Mouse (Mus musculus): ENCODE results near the gene Srrm2. TPM values are rescaled to one million over a fixed set of nuclear protein-coding genes. Genes with fewer than 3 reads are reported as not detected.
A peak's percentile ranks its signal among the peaks of the same experiment; 100 is the strongest.

Srrm2 gene
- polyA plus RNA-seq, 1 experiment = 487 TPM

GRCm38 (mm10) chr17:23802746-23803365, 12.5 kb downstream of the Srrm2 start:
- H3K27ac ChIP-seq (ENCODE audit: control insufficient read depth, insufficient read depth, low read depth, low read length, poor library complexity) = peak overlapping the region; percentile 98
- peaks cover 1% of the 10 kb centered on the region; the same call in 1 of the 2 replicates for H3K4me1 ChIP-seq (ENCODE audit: control insufficient read depth, insufficient read depth, low read length)
- under 1% methylated on average over 58 of the region's 60 CpGs for WGBS
- no peak; the same call in 1 of the 2 replicates for TF ChIP-seq CTCF (IDR thresholded peaks at IDR 0.05; ENCODE audit: control insufficient read depth, insufficient read depth, low read length)
- peak; percentile 92; the same call in 1 of the 2 replicates for TF ChIP-seq POLR2A (IDR thresholded peaks at IDR 0.05; ENCODE audit: borderline replicate concordance, control insufficient read depth, low read depth, low read length)
- H3K4me3 ChIP-seq (replicated peaks; ENCODE audit: control insufficient read depth, low read depth, low read length) = peak overlapping the region; percentile 64

GRCm38 (mm10) chr17:23803366-23804041, 13.2 kb downstream of the Srrm2 start:
- TF ChIP-seq CTCF (IDR thresholded peaks at IDR 0.05; ENCODE audit: control insufficient read depth, insufficient read depth, low read length) (no peak), POLR2A (IDR thresholded peaks at IDR 0.05; ENCODE audit: borderline replicate concordance, control insufficient read depth, low read depth, low read length) (no peak)
- Histone ChIP-seq H3K4me3 (replicated peaks; ENCODE audit: control insufficient read depth, low read depth, low read length) (peak overlapping the region; percentile 64), H3K4me1 (ENCODE audit: control insufficient read depth, insufficient read depth, low read length) (peaks cover 1% of the 10 kb centered on the region; the same call in 1 of the 2 replicates), H3K27ac (ENCODE audit: control insufficient read depth, insufficient read depth, low read depth, low read length, poor library complexity) (peak overlapping the region; percentile 98)
- WGBS = under 1% methylated on average over 78 of the region's 83 CpGs

- peak overlapping the region; percentile 64 for H3K4me3 ChIP-seq (replicated peaks; ENCODE audit: control insufficient read depth, low read depth, low read length)
- H3K4me1 ChIP-seq (ENCODE audit: control insufficient read depth, insufficient read depth, low read length) = peaks cover 1% of the 10 kb centered on the region; the same call in 1 of the 2 replicates
- 0% methylated on average over 8 of the region's 8 CpGs for WGBS
- TF ChIP-seq POLR2A (IDR thresholded peaks at IDR 0.05; ENCODE audit: borderline replicate concordance, control insufficient read depth, low read depth, low read length) (no peak), CTCF (IDR thresholded peaks at IDR 0.05; ENCODE audit: control insufficient read depth, insufficient read depth, low read length) (no peak)
- H3K27ac ChIP-seq (ENCODE audit: control insufficient read depth, insufficient read depth, low read depth, low read length, poor library complexity) = peak overlapping the region; percentile 36; the same call in 1 of the 2 replicates
Measured at GRCm38 (mm10) chr17:23804426-23805085, 14.2 kb downstream of the Srrm2 start.

GRCm38 (mm10) chr17:23806867-23807266, 16.5 kb downstream of the Srrm2 start:
- 54% methylated on average over 25 of the region's 25 CpGs for WGBS
- H3K27ac ChIP-seq (ENCODE audit: control insufficient read depth, insufficient read depth, low read depth, low read length, poor library complexity) = peak overlapping the region; percentile 20; the same call in 1 of the 2 replicates
- H3K4me3 ChIP-seq (replicated peaks; ENCODE audit: control insufficient read depth, low read depth, low read length) = no peak overlapping the region
- TF ChIP-seq POLR2A (IDR thresholded peaks at IDR 0.05; ENCODE audit: borderline replicate concordance, control insufficient read depth, low read depth, low read length) (peak; percentile 24; the same call in 1 of the 2 replicates), CTCF (IDR thresholded peaks at IDR 0.05; ENCODE audit: control insufficient read depth, insufficient read depth, low read length) (peak; percentile 26; the same call in 1 of the 2 replicates)
- H3K4me1 ChIP-seq (ENCODE audit: control insufficient read depth, insufficient read depth, low read length) = peaks cover 1% of the 10 kb centered on the region; the same call in 1 of the 2 replicates

GRCm38 (mm10) chr17:23807918-23808317, 17.6 kb downstream of the Srrm2 start:
- Histone ChIP-seq H3K4me3 (replicated peaks; ENCODE audit: control insufficient read depth, low read depth, low read length) (no peak overlapping the region), H3K4me1 (ENCODE audit: control insufficient read depth, insufficient read depth, low read length) (peaks cover 1% of the 10 kb centered on the region; the same call in 1 of the 2 replicates), H3K27ac (ENCODE audit: control insufficient read depth, insufficient read depth, low read depth, low read length, poor library complexity) (no peak overlapping the region)
- WGBS = 90% methylated on average over 3 of the region's 3 CpGs
- TF ChIP-seq CTCF (IDR thresholded peaks at IDR 0.05; ENCODE audit: control insufficient read depth, insufficient read depth, low read length) (no peak), POLR2A (IDR thresholded peaks at IDR 0.05; ENCODE audit: borderline replicate concordance, control insufficient read depth, low read depth, low read length) (no peak)

- 97% methylated on average over 16 of the region's 16 CpGs for WGBS
- H3K4me3 ChIP-seq (replicated peaks; ENCODE audit: control insufficient read depth, low read depth, low read length) = no peak overlapping the region
- no peak for TF ChIP-seq CTCF (IDR thresholded peaks at IDR 0.05; ENCODE audit: control insufficient read depth, insufficient read depth, low read length)
- TF ChIP-seq POLR2A (IDR thresholded peaks at IDR 0.05; ENCODE audit: borderline replicate concordance, control insufficient read depth, low read depth, low read length) = no peak
- H3K4me1 ChIP-seq (ENCODE audit: control insufficient read depth, insufficient read depth, low read length) = no peaks in the 10 kb centered on the region
- H3K27ac ChIP-seq (ENCODE audit: control insufficient read depth, insufficient read depth, low read depth, low read length, poor library complexity) = no peak overlapping the region
Measured at GRCm38 (mm10) chr17:23815641-23816040, 25.3 kb downstream of the Srrm2 start.

GRCm38 (mm10) chr17:23818579-23818978, 28.2 kb downstream of the Srrm2 start:
- no peak for TF ChIP-seq CTCF (IDR thresholded peaks at IDR 0.05; ENCODE audit: control insufficient read depth, insufficient read depth, low read length)
- no peak for TF ChIP-seq POLR2A (IDR thresholded peaks at IDR 0.05; ENCODE audit: borderline replicate concordance, control insufficient read depth, low read depth, low read length)
- H3K4me1 ChIP-seq (ENCODE audit: control insufficient read depth, insufficient read depth, low read length) = no peaks in the 10 kb centered on the region
- H3K27ac ChIP-seq (ENCODE audit: control insufficient read depth, insufficient read depth, low read depth, low read length, poor library complexity) = no peak overlapping the region
- WGBS = 96% methylated on average over 8 of the region's 8 CpGs
- H3K4me3 ChIP-seq (replicated peaks; ENCODE audit: control insufficient read depth, low read depth, low read length) = no peak overlapping the region

GRCm38 (mm10) chr17:23819235-23819634, 28.9 kb downstream of the Srrm2 start:
- no peak overlapping the region for H3K4me3 ChIP-seq (replicated peaks; ENCODE audit: control insufficient read depth, low read depth, low read length)
- H3K4me1 ChIP-seq (ENCODE audit: control insufficient read depth, insufficient read depth, low read length) = no peaks in the 10 kb centered on the region
- 97% methylated on average over 25 of the region's 25 CpGs for WGBS
- TF ChIP-seq POLR2A (IDR thresholded peaks at IDR 0.05; ENCODE audit: borderline replicate concordance, control insufficient read depth, low read depth, low read length) = no peak
- TF ChIP-seq CTCF (IDR thresholded peaks at IDR 0.05; ENCODE audit: control insufficient read depth, insufficient read depth, low read length) = no peak
- no peak overlapping the region for H3K27ac ChIP-seq (ENCODE audit: control insufficient read depth, insufficient read depth, low read depth, low read length, poor library complexity)
